Mouse (Mus musculus): Measurements from ENCODE around the gene Ikbkg.
"Not testable (repeated sequence)": the region's sequence is repeated elsewhere in the genome, so short reads cannot be mapped to it uniquely, and the experiment has no call there.

Ikbkg gene

DNA sequence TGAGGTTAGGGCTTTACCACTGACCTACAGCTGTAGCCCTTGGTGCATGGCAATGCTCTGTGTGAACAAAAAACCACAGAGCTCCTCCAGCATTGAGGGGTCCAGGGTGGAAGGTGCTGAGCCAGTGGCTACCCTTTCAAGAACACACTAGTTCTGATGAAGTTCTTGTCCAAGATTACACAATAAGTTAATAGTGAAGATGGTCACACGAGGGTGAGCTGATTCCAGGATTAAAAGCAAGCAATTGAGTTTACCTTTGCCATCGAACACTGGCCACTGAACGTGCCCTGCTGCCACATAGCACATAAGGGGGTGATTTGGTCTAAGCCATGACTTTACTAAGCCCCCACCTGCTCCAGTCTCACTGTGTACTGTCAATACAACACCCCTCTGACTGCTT, 34.0 kb downstream of the Ikbkg start:
- no peak for TF ChIP-seq GATA4 (IDR thresholded peaks at IDR 0.05; ENCODE audit: insufficient replicate concordance, low read length)

DNA sequence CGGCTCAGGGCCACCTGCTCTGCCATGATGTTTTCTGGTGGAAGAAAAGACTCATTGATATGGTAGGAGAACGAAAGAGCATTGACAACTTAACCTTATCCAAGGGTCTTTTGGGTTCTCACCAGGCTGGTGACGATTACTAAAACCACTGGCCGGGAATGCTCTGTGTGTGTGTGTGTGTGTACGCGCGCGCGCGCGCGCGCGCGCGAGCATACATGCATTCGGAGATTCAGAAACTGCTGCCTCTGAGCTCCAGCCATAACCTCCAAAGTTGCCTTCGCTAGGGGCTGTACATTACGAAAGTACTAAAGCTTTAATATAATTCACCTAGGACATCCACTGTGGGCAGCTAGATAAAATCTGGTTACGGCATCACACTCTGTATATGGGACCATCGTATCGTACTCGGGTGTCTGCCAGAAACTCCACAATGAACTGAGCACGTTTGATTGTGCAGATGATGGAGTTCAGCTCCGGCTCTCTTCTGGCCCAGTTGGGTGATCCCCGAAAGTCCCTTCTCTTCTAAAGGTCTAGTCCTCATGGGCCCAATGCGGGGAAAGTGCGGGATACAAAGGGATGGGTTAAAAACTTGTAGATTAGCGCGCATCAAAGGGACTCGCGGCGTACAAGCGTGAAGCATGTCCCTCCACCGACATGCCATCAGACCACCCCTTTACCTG, 35.2 kb downstream of the Ikbkg start:
- no peak for TF ChIP-seq GATA4 (IDR thresholded peaks at IDR 0.05; ENCODE audit: insufficient replicate concordance, low read length)

DNA sequence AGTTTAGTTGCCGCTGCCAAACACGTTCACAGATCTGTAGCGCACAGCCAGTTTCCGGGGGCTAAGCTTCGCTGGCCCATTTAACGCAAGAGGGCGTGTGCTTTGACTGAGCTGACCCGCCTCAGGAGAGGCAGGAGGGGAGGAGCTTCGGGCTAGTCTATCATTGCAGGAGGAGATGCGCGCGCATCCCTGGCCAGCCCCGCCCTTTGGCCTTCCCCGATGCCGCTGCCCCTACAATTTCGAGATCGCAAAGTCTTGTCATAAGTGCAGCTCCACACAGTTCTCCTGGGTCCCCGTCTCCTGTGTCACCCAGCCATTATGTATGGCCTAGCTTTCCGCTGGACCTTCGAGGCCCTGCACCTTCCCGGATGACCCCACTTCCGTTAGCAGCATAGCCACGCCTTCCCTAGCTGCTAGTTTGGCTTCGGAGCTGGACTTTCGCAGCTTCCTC, 35.8 kb downstream of the Ikbkg start, which contains the start of gene G6pdx:
Gene G6pdx (minus strand): TSS at position 369 of the 451 bp plus-strand sequence.
- peak; percentile 4; the same call in 1 of the 2 replicates for TF ChIP-seq GATA4 (IDR thresholded peaks at IDR 0.05; ENCODE audit: insufficient replicate concordance, low read length)

DNA sequence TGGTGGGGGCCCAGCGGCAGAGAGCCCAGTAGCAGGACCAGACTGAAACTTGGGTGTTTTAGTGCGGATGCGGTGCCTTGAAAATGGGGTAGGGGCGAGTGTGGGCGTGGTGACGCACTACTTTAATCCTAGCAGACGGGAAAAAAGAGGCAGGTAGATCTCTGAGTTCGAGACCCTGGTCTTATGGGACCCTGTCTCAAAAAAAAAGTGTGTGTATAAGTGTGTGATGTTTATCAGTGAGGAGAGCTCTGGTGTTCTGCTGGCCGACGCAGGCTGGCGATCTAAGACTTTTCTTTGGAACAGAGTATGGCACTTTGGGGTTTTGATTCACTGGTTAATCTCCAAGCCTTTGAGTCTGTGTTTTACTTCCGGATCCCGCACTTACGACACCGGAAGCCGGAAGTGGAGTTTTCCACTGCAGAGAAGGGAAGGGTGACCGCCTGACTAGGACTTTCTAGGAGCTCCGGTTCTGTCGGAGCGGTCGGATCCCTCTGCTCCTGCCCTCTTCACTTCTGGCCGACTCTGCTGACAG, 36.3 kb downstream of the Ikbkg start:
- TF ChIP-seq GATA4 (IDR thresholded peaks at IDR 0.05; ENCODE audit: insufficient replicate concordance, low read length): no peak

DNA sequence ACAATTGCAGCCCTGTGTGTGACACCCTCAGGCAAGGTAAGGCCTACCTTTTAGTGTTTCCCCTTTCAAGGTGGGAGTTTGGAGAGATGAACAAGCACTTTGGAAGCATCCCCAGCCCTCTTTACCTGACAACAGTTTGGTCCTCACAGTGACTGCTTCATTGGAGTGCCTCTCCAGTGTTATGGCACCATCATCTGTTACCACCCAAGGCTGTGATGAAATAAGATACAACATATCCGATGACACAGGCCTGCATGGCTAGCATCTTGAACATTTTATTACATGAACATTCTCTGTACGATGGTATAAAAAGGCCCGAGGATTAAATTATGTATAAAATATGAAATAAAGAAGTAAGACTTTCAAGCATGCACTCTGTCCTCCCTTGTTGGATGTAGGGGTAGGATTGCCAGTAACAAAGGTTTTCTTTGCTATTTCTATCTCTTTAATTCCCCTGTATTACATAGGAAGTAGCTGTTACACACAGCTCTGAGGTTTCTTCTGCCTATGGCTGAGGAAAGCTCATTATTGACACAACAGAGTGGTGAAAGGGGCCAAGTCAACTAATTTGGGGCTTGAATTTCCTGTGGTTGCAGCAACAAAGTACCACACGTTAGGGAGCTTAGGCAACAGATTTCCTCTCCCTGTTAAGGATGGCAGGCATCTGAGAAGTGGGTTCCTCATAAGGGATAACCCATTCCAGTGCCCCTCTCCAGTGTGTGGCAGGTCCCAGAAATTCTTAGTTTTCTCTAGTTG, 58.2 kb downstream of the Ikbkg start:
- TF ChIP-seq GATA4 (IDR thresholded peaks at IDR 0.05; ENCODE audit: insufficient replicate concordance, low read length): no peak

DNA sequence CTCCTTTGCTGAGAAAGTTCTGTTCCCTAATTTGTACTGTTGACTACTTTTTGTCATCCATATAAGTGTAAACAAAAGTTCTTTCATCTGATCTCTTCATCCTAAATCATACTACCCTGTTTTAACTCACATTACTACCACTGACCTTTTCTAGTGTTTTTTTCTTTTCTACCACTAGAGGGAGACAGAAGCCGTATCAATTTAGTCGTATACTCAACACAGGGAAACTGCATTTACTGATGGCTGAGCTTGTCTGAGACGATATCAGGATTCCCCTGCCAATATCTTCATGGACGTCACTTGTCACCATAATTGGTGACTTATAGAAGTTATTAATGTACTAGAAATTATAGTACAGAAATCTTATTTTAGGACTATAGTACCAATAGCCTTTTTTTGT, 59.7 kb downstream of the Ikbkg start:
- no peak for TF ChIP-seq GATA4 (IDR thresholded peaks at IDR 0.05; ENCODE audit: insufficient replicate concordance, low read length)

DNA sequence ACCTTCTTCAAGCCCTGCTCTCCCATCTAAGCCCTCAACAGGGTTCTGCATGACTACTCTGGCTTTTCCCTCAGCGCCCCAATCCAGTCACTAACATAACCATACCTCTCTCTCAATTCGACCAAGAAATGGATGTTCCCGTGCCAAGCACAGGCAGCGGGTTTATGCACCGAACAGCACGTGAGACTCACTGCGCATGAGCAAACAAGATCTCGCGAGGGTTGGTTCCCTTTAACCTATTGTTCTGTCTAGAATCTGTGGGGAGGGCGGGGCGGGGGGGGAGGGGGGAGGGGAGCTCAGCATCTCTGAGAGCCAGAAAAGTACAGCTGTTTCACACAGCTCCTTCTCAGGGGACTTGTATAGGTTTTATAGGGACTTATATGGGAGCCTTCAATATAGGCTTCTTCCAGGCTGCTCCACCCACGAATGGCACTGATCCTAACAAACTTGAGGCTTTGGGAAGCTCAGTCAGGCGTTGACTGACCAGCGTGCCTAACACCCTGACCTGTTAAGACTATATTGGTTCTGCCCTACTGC, 88.3 kb downstream of the Ikbkg start, which contains the start of gene Gm6880:
Gene Gm6880 (minus strand): TSS at position 51 of the 537 bp plus-strand sequence.
- not testable (repeated sequence) for TF ChIP-seq GATA4 (IDR thresholded peaks at IDR 0.05; ENCODE audit: insufficient replicate concordance, low read length)

DNA sequence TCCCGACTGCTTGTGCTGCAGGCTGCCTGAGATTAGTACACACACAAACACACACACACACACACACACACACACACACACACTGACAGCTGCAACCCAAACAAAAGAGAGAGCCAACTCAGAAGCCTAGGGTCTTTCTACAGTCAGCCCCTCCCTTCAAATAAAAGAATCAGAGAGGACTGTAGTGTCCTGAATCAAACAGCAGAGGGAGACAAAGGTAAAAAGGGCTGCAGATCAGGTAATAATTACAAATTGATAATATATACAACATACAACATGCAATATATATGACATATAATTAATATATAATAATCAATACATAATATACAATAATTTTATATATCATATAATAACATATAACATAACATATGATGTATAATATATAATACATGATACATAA, 104.0 kb downstream of the Ikbkg start:
- TF ChIP-seq GATA4 (IDR thresholded peaks at IDR 0.05; ENCODE audit: insufficient replicate concordance, low read length): no peak
